Mouse (Mus musculus) thymus, postnatal 10 days (tissue): ENCODE data around the gene Ndufb5.
"Not testable (repeated sequence)": the region's sequence is repeated elsewhere in the genome, so short reads cannot be mapped to it uniquely, and the experiment has no call there.

Source experiments
- DNase-seq, 2 experiments: peaks; one replicate each; pipeline ENCODE4 v3.0.0; 2021; ENCODE audit warnings: low spot score in 2 of 2

The Ndufb5 gene

DNA sequence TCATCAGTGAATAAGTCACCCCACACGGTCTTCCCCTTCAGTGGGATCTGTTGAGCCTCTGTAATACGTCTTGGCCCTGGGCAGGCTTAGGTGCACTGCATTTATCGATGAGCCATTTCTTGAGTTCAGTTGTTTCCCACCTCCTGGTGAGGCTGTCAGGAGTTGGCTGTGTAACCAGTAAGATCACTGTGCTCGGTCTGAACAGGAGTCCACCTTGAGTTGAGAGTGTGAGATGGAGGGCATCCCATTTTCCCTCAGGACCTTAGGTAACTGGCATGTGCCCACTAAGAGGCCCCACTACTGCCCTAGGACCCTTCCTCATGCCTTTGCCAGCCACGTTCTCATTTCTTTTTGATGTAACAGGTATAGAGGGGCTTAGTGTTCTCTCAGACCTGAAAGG is 10.8 kb upstream of the Ndufb5 start:
- DNase-seq = no peak

DNA sequence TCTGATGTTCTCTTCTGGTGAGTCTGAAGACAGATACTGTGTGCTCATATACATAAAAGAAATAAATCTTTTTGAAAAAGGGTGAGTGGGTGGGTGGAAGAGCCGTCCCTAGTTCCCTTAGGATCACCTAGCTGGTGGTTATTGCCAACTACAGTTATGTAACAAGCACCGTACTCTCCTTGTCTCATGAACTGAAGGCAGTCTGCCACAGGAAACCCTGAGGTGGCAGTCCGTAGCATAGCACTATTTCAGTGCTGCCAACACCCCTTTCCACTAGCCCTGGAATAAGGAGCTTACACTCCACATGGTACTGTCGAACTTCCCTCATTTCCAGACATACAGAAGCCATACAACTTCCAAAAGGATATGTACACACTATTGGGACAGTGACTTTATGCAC is 8.9 kb upstream of the Ndufb5 start:
- DNase-seq = no peak

DNA sequence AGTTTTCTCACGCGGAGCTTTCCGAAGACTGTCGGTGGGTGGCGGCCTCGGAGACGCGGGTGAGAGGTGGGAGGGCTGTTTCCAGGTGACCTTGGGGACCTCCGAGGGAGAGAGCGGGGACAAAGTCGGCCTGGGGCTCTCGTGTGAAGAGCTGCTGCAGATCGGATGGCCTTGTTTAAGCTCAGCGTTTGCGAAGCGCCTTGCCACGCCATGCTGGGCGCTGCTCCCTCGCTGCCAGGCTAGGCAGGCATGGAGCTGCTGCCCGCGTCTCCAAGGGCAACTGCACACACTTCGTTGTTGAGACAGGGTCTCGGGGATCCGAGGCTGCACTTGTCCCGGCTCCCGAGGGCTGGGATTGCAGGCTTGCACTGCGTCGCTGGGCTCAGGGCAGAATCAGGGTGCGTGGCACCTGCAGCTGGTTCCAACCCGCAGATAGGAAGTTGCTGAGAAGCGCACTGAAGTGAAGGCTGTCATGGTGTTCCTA is 424 bp downstream of the Ndufb5 start, which contains the start of gene Mrpl47:
Gene Mrpl47 (minus strand): TSS at position 434 of the 484 bp plus-strand sequence.
- DNase-seq = no peak

DNA sequence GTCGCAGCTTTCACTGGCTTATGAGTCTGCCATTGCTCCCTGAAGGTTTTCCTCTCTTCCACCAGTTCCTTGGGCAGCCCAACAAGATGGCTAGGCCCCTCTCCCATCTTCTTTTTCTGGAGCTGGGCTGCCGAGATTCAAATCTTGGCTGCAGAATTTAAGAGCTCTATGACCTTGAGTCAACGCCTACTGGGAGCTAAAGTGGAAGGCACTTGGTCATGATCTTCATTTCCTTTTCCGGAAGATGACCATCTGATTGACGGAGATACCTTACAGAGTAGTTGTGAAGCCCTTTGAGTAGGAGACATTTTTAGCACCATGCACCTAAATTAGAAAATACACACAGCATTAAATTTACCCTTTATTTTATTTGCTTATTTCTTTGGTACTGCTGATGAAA is 1.8 kb downstream of the Ndufb5 start:
- no peak for DNase-seq

DNA sequence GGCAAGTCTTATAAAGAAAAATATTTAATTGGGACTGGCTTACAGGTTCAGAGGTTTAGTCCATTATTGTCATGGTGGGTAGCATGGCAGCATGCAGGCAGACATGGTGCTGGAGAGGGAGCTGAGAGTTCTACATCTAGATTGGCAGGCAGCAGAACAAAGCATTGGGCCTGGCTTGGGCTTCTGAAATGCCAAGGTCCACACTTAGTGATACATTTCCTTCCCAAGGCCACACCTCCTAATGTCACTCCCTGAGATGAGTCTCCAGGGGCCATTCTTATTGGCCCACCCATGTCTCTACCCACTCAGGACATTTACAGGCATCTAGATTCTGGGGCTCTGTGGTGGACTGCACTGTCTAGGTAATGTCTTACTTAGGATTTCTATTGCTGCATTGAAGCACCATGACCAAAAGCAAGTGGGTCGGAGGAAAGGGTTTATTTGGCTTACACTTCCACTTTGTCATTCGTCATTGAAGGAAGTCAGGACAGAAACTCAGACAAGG is 5.5 kb downstream of the Ndufb5 start:
- DNase-seq = no peak

DNA sequence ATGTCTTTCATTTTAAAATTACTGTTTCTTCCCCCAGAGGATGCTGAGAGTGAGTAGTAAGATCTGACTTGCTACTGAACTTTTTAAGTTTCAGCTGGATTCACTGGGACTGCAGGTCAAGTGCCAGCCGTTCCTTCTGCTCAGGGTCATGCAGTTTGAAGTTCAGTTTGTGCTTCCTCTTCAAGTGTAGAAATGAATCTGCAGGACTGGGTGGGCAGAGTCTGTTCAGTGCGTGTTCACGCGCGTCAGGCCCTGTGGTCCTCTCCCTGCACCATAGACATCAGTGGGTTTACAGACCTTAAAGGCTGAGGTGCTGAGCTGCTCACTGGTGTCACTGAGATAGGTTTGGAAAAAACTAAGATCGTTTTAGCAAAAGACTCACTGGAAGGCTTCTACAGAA is 8.2 kb downstream of the Ndufb5 start:
- DNase-seq = no peak

DNA sequence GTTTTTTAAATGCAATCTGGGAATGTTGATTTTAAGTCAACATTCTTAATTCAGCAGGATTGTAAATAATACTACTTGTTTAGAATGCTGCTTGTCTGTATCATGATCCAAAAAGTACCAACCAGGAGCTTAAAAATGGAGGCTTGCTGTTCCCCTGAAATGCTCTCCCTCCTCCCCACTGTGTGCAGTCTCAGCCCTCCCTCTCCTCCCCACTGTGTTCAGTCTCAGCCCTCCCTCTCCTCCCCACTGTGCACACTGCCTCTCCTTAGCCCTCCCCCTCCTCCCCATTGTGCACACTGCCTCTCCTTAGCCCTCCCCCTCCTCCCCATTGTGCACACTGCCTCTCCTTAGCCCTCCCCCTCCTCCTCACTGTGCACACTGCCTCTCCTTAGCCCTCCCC is 8.6 kb downstream of the Ndufb5 start:
- not testable (repeated sequence) for DNase-seq

DNA sequence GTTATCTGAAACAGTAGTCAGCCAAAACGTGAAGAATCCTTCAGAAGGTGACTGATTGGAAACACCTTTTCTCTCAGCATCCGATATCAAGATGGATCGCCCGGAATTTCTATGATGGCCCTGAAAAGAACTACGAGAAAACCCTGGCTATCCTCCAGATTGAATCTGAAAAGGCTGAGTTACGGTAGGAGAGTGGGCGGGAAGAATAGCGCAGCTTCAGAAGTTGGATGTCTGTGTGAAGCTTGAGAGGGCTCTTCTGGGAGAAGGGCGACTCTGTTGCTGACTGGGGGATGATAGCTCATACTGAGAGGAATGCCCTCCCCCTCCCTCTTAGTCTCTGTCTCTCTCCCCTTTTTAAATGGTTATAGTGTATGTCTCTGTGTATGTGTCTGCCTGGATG is 11.6 kb downstream of the Ndufb5 start:
- DNase-seq = no peak

DNA sequence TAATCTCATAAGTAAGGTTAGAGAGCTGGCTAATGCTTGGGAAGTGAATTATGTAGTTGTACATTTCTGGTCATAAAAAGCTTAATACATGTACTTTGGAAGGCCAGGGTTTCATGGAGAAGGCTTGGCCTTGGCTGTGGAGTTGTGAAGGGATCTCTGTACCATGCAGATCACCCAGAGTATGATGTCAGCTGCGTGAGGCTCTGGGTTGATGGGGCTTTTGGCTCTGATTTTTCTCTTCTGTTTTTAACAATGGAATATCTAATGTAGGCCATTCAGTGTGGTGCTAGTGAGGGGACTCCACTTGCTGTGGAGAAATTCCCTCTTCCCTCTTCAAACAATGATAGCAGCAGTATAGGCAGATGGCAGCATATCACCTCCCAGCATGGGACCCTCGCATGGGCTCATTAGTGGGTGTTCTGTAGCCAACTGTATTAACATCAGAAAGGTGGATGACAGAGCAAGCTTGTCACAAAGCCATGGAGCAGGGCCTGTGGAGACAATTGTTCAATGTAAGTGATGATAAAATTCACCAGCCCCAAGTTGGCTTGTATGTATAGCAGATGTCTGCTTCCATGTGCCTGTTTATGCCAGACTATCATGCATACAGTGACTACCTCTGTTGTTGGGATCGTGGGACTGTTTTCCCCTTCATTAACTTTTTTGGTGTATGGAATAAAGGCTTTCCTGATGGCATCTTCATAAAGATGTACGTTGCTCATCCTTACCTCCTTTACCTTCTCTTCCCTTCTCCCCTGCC is 13.2 kb downstream of the Ndufb5 start:
- no peak for DNase-seq

DNA sequence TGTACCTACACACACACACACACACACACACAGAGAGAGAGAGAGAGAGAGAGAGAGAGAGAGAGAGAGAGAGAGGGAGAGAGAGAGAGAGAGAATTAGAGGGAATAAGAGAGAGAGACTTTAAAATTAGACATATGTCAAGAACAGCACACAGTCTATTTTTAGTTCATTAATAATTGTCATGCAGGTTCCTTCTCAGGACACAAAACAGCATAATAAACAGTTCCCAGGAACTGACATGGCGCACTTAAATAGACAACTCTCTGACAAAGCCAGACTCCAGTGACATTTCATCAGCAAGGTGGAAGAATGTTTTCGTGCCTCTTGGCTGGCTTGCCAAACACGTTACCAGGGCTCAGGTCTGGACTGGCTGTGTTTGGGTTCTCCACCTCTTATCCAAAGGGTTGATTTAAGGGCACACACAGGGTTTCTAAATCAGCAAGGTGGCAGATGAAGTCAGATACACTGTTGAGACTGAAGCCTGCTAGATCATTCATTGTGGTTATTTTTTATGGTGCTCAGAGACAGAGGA is 17.7 kb downstream of the Ndufb5 start:
- DNase-seq = no peak

DNA sequence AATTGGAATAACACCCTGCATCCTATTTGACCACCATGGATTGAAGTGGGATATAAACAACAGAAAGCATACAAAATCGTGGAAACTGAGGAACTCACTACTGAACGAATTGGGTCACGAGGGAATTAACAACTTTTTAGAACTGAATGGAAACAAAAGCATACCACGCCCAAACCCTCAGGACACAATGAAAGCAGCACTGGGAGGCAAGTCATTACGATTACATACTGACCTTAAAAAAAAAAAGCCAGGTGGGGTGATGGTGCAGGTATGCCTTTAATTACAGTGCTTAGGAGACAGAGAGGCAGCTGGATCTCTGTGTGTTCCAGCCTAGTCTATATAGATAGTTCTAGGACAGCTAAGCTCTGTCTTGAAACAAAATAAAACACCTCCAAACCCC is 22.4 kb downstream of the Ndufb5 start:
- no peak for DNase-seq

DNA sequence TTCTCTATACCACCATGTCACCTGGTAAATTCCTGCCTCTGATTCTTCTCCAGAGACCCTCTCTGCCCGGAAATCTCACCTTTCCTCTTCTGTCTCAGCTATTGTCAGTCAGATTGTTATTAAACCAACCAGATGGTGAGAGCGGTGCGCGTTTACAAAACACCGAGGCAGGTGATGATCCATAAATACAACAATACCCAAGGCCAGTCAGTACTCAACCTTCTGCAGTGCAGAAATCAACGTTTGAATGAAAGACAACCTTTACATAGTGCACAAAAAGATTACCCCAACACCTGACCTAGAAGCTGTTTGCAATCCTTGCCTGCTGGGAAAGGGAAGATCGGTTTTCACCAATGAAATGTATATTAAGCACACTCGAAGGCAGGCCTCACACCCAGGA is 26.2 kb downstream of the Ndufb5 start:
- DNase-seq = no peak

DNA sequence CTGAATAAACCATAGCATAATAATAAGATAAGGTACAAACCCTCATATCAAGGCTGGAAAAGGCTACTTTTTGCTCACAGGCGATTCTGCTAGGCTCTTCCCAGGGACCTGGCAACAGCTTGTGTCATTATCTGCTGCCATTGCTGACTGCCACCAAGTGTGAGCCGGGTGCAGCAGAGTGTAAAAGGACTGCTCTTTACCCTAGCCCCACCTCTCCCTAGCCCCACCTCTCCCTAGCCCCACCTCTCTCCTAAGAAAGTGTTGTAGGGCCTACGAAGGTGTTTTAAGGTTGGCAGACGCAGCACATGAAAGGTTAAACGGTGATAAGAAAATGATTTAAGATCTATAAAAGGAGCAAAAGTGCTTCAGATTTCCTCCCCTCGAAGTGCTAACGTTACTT is 27.1 kb downstream of the Ndufb5 start:
- no peak for DNase-seq

DNA sequence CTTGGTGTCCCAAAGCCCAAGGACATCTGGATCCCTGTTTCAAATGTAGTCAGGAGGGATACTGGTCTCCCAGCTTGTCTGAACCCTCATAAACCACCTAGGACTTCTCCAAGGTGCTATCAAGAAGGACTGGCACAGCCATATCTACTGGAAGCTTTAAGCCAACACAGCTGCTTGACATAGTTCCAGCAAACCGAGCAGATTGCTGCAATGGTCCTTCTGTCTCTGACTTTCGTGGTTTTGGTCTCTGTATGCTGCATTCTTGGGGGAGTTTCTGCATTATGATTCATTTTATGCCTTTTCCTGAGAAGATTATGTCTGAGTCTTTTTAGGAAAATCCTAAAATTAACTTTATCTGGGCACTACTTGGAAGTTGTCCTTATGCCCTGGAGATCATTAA is 34.0 kb downstream of the Ndufb5 start:
- no peak for DNase-seq
